Mouse (Mus musculus) midbrain, embryonic 10.5 days (tissue): ENCODE results near the gene Nrxn2. TPM values are rescaled to one million over a fixed set of nuclear protein-coding genes. Genes with fewer than 3 reads are reported as not detected.

ENCODE experiments used
- DNase-seq: peaks from one replicate; pipeline ENCODE4 v3.0.0-alpha.2; 2017; ENCODE audit warnings: low spot score
- H3K27ac ChIP-seq: fragments of 300-500 bp; sonication (generic); replicated peaks from 2 replicates; pipeline ENCODE4 v1.5.1; 2016; ENCODE audit warnings: mild to moderate bottlenecking
- H3K27me3 ChIP-seq: fragments of 300-500 bp; sonication (generic); 2 replicates; pipeline ENCODE4 v1.6.1; 2016; ENCODE audit warnings: low read depth, mild to moderate bottlenecking; ENCODE audit not compliant: poor library complexity, severe bottlenecking
- H3K36me3 ChIP-seq: fragments of 300-500 bp; sonication (generic); 2 replicates; pipeline ENCODE4 v1.6.1; 2016; ENCODE audit warnings: mild to moderate bottlenecking, moderate library complexity
- H3K4me1 ChIP-seq: fragments of 300-500 bp; sonication (generic); 2 replicates; pipeline ENCODE4 v1.6.1; 2016
- H3K4me3 ChIP-seq: fragments of 300-500 bp; sonication (generic); 2 replicates; pipeline ENCODE4 v1.5.1; 2016; ENCODE audit warnings: mild to moderate bottlenecking, moderate library complexity
- H3K9me3 ChIP-seq: fragments of 300-500 bp; sonication (generic); replicated peaks from 2 replicates; pipeline ENCODE4 v1.6.1; 2016; ENCODE audit warnings: mild to moderate bottlenecking
- WGBS: fragments of 180-500 bp; shearing (Covaris S2); methylation state at CpG from one replicate; pipeline ENCODE4 v1.1.7; 2016; 5-methylcytosine and 5-hydroxymethylcytosine counted together
- polyA plus RNA-seq: library from polyadenylated mRNA; unstranded; fragments of >200 nt; fragmentation: Nextera tagmentation; extraction: Ambion mirVana; gene quantifications from 2 replicates; pipeline ENCODE4 v1.2.1, GENCODE M21; 2016

The Nrxn2 gene
- polyA plus RNA-seq, 1 experiment from 2014 or later, result 5.1 TPM

DNA sequence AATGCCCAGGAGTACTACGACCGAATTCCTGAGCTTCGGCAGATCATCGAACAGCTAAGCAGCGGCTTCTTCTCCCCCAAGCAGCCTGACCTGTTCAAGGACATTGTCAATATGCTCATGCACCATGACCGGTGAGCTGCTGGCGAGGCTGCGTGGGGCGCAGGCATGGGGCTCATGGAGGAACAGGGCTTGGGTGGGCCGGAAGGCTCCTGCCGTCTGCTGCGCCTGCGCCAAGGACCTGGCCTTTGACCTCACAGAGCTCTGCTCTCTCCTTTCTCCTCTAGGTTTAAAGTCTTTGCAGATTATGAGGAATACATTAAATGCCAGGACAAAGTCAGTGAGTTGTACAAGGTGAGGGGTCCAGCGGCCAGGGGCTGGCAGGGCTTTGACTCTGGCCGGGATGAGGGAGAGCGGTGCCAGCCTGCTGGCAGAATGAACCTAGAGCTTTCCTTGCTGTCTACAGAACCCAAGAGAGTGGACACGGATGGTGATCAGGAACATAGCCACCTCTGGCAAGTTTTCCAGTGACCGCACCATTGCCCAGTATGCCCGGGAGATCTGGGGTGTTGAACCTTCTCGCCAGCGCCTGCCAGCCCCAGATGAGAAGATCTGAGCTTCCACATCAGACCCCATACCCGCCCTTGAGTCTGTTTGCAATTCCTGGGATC, 20.8 kb upstream of the Nrxn2 start:
- WGBS, result 87% methylated on average over 22 of the region's 22 CpGs
- peaks cover 47% of the 10 kb centered on the region for H3K4me1 ChIP-seq

DNA sequence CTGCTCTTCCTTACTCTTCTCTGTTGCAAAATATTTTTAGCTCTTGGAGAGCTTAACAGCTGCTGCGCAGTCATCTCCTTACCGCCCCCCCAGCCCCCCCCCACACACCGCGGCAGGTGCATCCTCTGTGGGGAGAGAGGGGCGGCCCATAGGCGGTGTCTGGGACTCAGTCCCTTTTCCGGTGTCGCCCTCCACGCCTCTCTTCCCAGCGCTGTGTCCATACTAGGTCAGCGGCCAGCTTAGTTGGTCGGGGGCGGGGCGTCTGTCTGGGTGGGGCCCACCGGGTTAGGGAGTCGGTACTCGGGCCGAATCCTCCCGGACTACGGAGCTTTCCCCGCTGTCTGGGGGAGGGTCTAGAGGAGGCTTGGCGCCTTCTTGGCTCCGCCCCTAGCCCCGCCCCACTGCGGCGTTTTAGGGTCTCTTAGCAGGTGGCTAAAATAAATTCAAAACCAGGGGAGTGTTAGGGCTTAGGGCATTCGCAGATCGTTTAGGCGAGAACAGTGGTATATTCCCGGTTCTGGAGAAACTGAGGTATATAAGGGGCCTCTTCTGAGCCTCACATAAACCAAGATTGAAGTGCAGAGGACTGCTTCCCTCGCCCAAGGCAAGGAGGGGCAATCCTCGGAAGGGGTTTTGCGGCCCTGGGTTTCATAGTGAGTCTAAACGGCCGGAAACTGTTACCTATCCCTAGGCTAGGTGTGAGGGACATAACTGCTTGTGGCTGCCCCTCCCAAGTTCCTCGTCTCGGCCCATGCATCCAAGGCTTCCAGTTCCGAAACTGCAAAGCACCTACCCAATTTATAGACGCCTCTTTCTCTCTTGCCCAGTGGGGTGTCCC, 19.9 kb upstream of the Nrxn2 start:
- H3K9me3 ChIP-seq, result no peaks in the 10 kb centered on the region
- peak overlapping the region; percentile 87 for H3K27ac ChIP-seq
- H3K36me3 ChIP-seq, result no peaks in the 10 kb centered on the region
- peak overlapping the region; percentile 66 for H3K4me3 ChIP-seq
- peak; percentile 73 for DNase-seq
- peaks cover 55% of the 10 kb centered on the region for H3K4me1 ChIP-seq
- under 1% methylated on average over 39 of the region's 39 CpGs for WGBS
- peaks cover 63% of the 10 kb centered on the region for H3K27me3 ChIP-seq

More for the DNA sequence above, 20.8 kb upstream of the Nrxn2 start:
- H3K27me3 ChIP-seq, result peaks cover 53% of the 10 kb centered on the region
- peak overlapping the region; percentile 66 for H3K4me3 ChIP-seq
- H3K9me3 ChIP-seq, result no peaks in the 10 kb centered on the region
- no peak for DNase-seq
- H3K36me3 ChIP-seq, result 0 out of 2 replicates have a peak, but pooled peaks cover 4% of the 10 kb centered on the region
- H3K27ac ChIP-seq, result no peak overlapping the region

DNA sequence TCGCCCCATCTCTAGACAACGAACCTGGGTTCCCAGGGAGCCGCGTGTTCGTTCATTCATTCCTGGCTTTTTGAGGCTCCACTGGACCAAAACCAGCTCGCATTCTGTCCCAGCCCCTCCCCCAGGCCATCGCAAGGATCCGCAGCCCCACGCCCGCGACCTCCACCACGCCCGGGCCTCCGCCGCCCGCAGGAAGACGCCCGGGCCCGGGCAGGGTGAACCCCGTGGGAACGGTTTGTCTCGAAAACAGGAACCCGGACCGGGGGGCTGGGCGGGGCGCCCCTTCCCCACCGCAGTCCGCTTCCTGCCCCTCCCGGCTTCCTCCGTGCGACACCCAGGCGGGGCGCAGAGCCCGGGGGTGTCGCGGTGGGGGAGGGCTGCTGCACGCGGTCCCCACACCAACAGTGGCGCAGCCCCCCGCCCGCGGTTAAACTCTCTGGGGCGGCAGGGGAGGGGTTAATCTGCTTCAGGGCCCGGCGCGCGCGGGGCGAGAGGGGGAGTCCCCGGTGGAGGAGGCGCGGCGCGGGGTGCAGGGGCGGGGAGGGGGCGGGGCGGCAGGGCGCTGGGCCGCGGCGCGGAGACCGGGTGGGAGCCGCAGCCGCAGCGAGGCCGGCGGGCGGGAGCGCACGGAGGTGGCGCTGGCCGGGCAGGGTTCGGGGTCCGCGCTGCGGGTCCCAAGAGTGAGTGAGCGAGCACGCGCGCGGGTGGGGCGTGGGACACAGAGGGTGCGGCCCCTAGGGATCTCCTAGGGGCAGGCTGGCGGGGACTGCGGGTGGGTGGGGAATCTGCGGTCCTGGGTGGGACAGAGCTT, 19.0 kb upstream of the Nrxn2 start, which contains the start of gene Rasgrp2:
TSS of gene Rasgrp2 (plus strand) at position 56 of the 811 bp plus-strand sequence.
- peaks cover 71% of the 10 kb centered on the region for H3K27me3 ChIP-seq
- H3K36me3 ChIP-seq, result no peaks in the 10 kb centered on the region
- H3K9me3 ChIP-seq, result no peaks in the 10 kb centered on the region
- H3K4me1 ChIP-seq, result peaks cover 63% of the 10 kb centered on the region
- peak; percentile 53 for DNase-seq
- peak within 1 kb of the TSS; percentile 66 for H3K4me3 ChIP-seq
- WGBS, result under 1% methylated on average over 86 of the region's 87 CpGs
- H3K27ac ChIP-seq, result peak within 1 kb of the TSS; percentile 87

GRCm38 (mm10) chr19:6400096-6401086, 18.1 kb upstream of the Nrxn2 start:
- peaks cover 76% of the 10 kb centered on the region for H3K27me3 ChIP-seq
- peaks cover 68% of the 10 kb centered on the region for H3K4me1 ChIP-seq
- peak overlapping the region; percentile 66 for H3K4me3 ChIP-seq
- peak overlapping the region; percentile 87 for H3K27ac ChIP-seq
- no peak for DNase-seq
- H3K36me3 ChIP-seq, result no peaks in the 10 kb centered on the region
- 4% methylated on average over 29 of the region's 29 CpGs for WGBS
- H3K9me3 ChIP-seq, result no peaks in the 10 kb centered on the region

DNA sequence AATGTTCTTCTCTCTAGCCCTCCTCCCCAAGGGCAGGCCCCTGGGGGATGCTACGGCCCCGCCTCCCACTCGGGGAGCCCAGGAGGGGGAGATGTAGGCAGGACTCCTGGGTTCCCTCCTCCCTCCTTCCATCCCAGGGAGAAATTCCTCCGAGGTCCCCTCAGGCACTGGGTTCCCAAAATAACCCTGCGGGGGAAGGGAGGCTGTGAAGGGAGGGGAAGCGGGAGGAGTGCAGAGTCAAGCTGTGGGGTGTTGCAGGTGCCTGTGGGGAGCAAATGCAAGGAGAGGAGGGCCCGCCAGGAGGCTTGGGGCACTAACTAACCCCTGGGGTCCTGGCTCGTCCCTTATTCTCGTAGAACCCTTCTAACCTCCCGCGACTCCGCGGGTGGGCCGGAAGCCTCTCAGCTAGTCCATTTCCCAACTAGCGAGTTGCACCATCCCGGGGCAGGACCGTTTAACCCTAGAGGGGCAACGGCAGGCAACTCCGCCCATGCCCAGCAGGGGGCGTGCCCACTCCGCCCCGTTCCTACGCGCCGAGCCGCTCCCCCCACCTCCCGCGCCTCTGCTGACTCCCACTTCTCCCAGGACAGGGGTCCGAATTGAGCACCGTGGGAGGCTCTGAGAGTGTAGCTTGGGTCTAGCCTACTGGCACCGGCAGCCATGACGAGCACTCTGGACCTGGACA, 17.3 kb upstream of the Nrxn2 start:
- Histone ChIP-seq H3K27ac (peak overlapping the region; percentile 59), H3K36me3 (no peaks in the 10 kb centered on the region), H3K27me3 (peaks cover 76% of the 10 kb centered on the region), H3K4me1 (peaks cover 68% of the 10 kb centered on the region), H3K4me3 (peak overlapping the region; percentile 66), H3K9me3 (no peaks in the 10 kb centered on the region)
- under 1% methylated on average over 32 of the region's 32 CpGs for WGBS
- DNase-seq, result peak; percentile 78

- DNase-seq, result no peak
- WGBS, result 14% methylated on average over 9 of the region's 9 CpGs
- Histone ChIP-seq H3K27ac (peak overlapping the region; percentile 59), H3K4me1 (peaks cover 68% of the 10 kb centered on the region), H3K27me3 (peaks cover 82% of the 10 kb centered on the region), H3K36me3 (no peaks in the 10 kb centered on the region), H3K9me3 (no peaks in the 10 kb centered on the region), H3K4me3 (peak overlapping the region; percentile 66)
Observed at GRCm38 (mm10) chr19:6401951-6402350, 16.6 kb upstream of the Nrxn2 start.

DNA sequence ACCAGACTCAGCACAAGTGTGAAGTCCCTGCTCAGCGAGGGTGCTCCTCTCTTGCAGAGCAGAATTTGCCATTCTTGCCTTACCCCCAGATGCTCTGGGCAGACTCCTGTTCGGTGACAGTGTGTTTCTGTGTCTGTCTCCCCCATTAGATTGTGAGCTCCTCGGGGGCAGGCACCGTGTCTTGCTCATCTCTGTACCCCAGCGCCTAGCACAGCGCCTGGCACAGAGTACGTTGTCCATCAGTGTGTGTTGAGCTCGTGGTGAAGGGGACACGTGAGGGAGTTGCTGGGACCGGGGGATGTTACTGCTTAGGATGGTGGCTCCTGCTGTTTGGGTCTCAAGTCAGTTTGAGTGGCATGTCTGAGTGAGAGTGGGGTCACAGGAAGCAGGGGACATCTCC, 14.7 kb upstream of the Nrxn2 start:
- no peak overlapping the region for H3K4me3 ChIP-seq
- H3K9me3 ChIP-seq, result no peaks in the 10 kb centered on the region
- DNase-seq, result no peak
- no peaks in the 10 kb centered on the region for H3K36me3 ChIP-seq
- peak overlapping the region; percentile 43; the same call in 1 of the 2 replicates for H3K27ac ChIP-seq
- peaks cover 73% of the 10 kb centered on the region for H3K27me3 ChIP-seq
- peaks cover 71% of the 10 kb centered on the region for H3K4me1 ChIP-seq
- WGBS, result 85% methylated on average over 10 of the region's 10 CpGs

DNA sequence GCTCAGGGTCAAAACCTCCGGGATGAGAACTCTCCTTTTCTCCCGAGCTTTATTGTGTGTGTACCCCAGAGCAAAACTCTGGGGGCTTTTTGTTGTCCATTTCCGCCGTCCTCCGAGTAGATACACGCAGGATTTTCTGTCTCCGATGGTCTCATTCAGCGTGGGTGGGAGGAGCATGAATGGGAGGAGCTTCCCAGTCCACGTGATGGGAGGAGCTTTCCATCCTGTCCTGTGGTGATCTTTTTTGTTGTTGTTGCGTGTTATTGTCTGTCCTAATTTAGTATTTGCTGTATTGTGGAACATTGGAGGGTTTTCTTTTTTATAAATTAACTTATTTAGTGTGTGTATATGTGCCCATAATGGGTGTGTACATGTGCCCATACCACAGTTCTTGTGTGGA, 13.1 kb upstream of the Nrxn2 start:
- DNase-seq, result no peak
- peaks cover 58% of the 10 kb centered on the region for H3K27me3 ChIP-seq
- H3K4me3 ChIP-seq, result no peak overlapping the region
- no peaks in the 10 kb centered on the region for H3K36me3 ChIP-seq
- no peaks in the 10 kb centered on the region for H3K9me3 ChIP-seq
- 70% methylated on average over 10 of the region's 10 CpGs for WGBS
- H3K4me1 ChIP-seq, result peaks cover 55% of the 10 kb centered on the region
- H3K27ac ChIP-seq, result no peak overlapping the region

DNA sequence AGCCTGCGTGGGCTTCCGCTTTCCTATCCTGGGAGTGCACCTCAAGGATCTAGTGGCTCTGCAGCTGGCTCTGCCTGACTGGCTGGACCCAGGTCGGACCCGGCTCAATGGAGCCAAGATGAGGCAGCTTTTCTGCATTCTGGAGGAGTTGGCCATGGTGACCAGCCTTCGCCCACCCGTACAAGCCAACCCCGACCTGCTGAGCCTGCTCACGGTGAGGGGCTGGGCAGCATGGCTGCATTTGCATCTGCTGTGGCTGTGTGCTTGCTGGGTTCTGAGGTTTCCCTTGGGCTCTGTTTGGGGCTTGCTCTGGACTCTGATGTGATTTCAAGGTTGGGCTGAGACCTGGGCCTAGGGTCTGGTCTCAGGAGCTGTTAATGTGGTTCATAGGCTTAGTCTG, 11.4 kb upstream of the Nrxn2 start:
- Histone ChIP-seq H3K4me1 (peaks cover 38% of the 10 kb centered on the region), H3K27me3 (peaks cover 41% of the 10 kb centered on the region), H3K9me3 (no peaks in the 10 kb centered on the region), H3K27ac (no peak overlapping the region), H3K36me3 (no peaks in the 10 kb centered on the region), H3K4me3 (no peak overlapping the region)
- 76% methylated on average over 8 of the region's 8 CpGs for WGBS
- no peak for DNase-seq

GRCm38 (mm10) chr19:6407816-6408510, 10.6 kb upstream of the Nrxn2 start:
- no peak for DNase-seq
- 49% methylated on average over 16 of the region's 16 CpGs for WGBS
- Histone ChIP-seq H3K4me3 (no peak overlapping the region), H3K9me3 (no peaks in the 10 kb centered on the region), H3K27ac (peak overlapping the region; percentile 43; the same call in 1 of the 2 replicates), H3K27me3 (peaks cover 38% of the 10 kb centered on the region), H3K36me3 (no peaks in the 10 kb centered on the region), H3K4me1 (peaks cover 38% of the 10 kb centered on the region)

DNA sequence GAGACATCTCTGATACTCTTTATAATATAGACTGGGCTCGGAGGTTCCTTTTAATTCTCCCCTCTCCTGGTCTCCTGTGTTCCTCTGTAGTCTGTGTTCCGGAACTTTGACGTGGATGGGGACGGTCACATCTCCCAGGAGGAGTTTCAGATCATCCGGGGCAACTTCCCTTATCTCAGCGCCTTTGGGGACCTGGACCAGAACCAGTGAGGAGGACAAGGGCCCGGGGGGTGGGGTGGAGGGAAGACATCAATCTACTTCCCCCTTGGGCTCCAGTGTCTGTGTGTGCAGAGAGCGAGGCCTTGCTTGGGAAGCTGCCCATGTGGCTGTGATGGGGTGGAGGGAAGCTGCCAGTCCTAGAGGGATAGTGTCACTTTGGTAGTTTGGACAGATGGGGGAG, 9.8 kb upstream of the Nrxn2 start:
- 87% methylated on average over 8 of the region's 8 CpGs for WGBS
- Histone ChIP-seq H3K36me3 (no peaks in the 10 kb centered on the region), H3K27me3 (peaks cover 38% of the 10 kb centered on the region), H3K4me1 (peaks cover 38% of the 10 kb centered on the region), H3K27ac (no peak overlapping the region), H3K9me3 (no peaks in the 10 kb centered on the region), H3K4me3 (no peak overlapping the region)
- no peak for DNase-seq
